Mouse (Mus musculus): ENCODE data around the gene Plekho2.

Gene Plekho2

GRCm38 (mm10) chr9:65586406-65587269 lies 6.8 kb upstream of the Plekho2 start, which contains the start of gene Pif1:
Gene Pif1, plus strand, starts transcription at chr9:65587160.
- DNase-seq, result peak; percentile 59

DNA sequence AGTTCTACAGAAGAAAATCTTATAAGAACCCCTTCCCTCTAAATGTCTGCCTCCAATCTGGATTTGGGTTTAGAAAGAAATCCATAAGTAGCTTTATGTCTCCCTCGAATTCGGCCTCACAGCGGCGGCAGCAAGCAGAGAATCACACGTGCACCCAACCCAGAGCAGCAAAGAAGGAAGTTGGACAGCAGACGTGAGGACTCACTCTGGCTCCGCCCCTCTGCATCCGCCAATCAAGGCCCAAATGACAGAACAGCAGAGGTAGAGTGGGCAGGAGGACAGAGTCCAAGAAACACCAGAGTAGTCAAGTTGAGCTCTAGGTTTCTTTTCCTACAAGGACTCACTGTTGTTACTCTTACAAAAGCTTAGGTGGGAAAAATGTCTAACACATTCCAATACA lies 3.2 kb upstream of the Plekho2 start:
- DNase-seq, result no peak

GRCm38 (mm10) chr9:65580401-65581256 lies 789 bp upstream of the Plekho2 start:
- DNase-seq, result peak; percentile 74

- no peak for DNase-seq
Observed at GRCm38 (mm10) chr9:65578801-65579249, 1.0 kb downstream of the Plekho2 start.

DNA sequence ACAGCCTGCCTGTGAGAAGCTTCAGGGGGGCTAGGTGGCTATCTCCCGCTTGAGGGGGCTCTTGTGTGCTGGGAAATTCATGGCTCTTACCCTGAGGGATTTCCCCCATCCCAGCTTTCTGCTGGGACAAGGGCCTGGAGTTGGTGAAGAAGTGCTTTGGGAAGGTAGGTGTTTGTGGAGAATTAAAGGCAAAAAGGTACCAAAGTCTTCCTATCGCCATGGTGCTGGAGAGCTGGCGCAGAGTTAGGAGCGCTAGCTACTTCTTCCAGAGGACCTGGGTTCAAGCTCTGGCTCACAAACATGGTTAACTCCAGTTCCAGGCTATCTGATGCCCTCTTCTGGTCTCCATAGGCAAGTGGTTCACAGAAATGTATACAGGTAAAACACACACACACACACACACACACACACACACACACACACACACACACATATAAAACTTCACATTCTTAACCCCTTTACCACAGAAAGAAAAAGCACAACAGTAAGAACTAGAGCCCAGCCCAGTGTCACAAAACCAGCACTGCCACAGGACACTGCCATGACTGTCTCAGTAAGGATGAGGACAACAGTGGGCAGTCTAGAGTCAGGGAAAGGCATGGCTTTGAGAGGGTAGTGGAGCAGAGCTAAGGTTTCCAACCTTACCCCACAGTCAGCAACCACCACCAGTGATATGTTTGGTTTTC lies 2.2 kb downstream of the Plekho2 start:
- DNase-seq, result no peak

GRCm38 (mm10) chr9:65576861-65577510 lies 2.9 kb downstream of the Plekho2 start:
- peak; percentile 43 for DNase-seq

GRCm38 (mm10) chr9:65575393-65576196 lies 4.2 kb downstream of the Plekho2 start:
- DNase-seq, result no peak

DNA sequence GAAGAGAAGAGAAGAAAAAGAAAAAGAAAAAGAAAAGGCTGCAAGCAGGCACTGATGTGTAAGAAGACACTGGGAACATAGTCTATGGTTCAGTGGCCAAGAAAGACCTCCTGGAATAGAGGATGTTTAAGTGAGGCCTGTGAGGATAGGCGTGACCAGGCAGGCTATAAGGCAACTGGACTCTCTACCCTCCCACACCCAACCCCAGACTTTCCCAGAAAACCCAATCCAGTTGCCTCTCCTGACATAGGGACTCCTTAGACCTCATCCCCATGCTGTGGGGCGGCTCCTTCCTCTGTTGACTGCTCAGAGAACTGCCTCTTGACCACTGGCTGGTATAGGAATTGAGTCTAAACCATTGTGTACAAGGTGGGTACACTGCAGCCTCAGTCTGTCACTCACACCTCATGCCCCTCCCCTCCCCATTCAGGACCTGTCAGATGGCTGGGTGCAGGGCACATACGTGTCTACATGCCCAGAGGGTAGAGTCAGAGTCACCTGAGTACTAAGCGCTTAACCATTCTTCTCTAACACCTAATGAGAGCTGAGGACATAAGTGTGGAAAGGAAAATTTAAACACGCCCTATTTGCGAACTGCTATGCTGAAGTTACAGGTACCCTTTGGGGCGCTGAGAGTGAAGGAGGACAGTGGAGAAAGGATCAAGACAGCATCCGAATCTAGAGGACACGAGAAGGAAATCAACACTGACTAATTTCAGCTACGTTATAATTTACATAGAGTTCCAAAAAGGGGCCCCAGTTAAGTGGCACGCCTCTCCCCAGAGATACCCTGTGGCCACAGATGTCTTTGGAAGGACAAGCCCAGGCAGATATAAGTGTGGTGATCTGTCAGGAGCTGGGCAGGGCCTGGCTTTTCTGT lies 5.1 kb downstream of the Plekho2 start:
- no peak for DNase-seq

- no peak for DNase-seq
Observed at GRCm38 (mm10) chr9:65572837-65573236, 7.0 kb downstream of the Plekho2 start.

GRCm38 (mm10) chr9:65569491-65569971 lies 10.3 kb downstream of the Plekho2 start:
- DNase-seq, result no peak

DNA sequence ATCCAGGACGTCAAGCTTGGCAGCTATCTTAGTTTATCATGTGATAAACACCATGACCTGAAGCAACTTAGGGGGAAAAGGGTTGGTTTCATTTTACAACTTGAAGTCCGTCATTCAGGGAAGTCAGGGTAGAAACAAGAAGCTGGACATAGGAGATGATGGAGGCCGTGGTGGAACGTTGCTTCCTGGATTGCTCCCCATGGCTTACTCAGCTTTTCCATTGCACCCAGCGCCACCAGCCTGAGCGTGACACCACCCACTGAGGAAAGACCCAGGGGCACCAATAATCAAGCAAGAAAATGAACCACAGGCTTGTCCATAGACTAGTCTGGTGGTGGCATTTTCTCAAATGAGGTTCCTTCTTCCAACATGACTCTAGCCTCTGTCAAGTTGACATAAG lies 11.1 kb downstream of the Plekho2 start:
- no peak for DNase-seq

GRCm38 (mm10) chr9:65564698-65565097 lies 15.1 kb downstream of the Plekho2 start:
- no peak for DNase-seq

DNA sequence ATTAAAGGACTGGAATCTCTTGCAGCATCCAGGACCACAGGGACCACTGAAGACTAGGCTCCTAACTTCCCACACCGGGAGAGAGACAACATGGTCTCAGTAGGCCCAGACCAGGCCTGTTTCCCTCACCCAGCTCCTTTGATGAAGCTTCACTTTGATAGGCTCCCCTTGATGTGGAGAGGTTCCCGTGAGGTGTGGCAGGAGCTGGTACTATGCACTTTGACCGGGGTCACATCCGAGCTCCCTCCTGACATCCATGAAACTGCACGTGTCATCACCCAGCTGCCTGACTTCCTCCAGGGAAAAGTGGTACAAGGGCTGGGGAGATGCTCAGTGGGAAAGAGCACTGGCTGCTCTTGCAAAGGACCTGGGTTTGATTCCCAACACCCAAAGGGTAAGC lies 16.8 kb downstream of the Plekho2 start:
- DNase-seq, result no peak

DNA sequence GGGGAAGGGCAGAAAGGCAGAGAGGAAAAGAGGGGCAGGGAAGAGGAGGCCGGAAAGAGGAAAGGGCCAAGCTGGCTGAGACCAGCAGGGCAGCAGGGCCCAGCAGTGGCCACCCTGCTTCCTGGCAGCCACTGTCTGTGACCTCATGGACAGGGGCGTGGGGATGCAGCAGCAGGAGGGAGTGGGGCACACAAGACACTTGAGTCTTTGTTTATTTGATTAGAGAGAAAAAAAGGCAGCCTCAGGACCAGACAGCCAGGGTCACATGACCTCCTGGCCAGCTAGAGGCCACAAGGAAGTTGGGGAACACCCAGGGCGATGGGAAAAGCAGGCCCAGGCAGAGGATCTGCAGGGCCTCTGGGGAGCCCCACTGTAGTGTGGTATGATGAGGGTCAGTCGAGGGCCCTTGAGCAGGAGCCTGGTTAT lies 17.7 kb downstream of the Plekho2 start:
- DNase-seq, result peak; percentile 76

DNA sequence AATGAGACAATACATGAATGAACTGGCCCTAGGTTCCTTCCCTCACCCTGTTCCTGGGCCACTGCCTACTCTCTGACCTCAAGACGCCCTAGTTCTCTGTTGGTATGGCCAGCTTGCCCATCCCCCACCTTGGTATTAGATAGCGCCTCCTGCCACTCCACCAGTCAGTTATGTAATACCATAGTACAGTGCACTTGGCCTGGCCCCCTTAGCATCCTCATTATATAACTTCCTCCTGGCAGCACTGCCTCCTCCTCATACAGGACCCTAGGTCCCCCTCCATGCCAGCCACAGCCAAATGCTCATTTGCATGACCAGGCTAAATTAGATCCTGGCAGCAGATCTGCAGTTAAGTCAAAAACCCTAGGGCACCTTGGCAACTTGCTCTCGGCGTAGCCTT lies 18.8 kb downstream of the Plekho2 start:
- no peak for DNase-seq

GRCm38 (mm10) chr9:65558806-65559205 lies 21.0 kb downstream of the Plekho2 start:
- no peak for DNase-seq

DNA sequence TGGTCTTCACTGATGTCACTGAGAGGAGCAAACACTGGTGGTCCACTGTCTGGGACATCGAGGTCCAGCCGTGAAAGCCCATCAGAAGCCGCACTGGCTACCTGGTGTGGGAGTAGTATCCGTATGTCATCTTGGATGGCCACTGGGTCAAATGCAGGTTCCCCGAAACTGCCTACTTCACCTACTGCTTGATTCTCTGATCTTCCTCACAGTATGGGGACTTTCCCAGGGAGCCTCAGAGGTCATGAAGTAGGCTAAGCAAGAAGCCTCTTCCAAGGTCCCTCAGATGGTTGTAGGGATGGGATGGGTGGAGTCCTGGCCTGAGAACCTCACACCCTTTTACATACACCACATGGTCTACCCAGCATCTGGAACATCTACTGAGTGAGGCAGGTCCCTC lies 22.9 kb downstream of the Plekho2 start:
- no peak for DNase-seq

DNA sequence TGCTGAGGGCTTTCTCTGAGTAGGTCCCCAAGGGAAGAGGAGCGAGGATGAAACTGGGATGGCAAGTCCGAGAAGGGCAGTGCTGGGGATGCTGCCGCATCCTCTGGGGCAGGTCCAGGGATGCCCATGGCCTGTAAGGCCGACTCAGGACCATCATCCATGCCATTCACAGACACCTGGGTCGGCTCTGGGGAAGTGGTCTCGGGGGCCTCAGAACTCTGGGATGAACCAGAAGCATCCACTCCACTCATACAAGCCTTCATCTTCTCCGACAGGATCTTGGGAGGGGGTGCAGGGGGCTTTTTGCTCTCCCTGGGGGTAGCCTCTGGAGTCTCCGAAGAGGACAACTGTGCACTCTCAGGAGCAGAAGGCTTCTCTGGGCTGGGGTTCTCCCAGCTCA lies 23.5 kb downstream of the Plekho2 start:
- DNase-seq, result no peak

DNA sequence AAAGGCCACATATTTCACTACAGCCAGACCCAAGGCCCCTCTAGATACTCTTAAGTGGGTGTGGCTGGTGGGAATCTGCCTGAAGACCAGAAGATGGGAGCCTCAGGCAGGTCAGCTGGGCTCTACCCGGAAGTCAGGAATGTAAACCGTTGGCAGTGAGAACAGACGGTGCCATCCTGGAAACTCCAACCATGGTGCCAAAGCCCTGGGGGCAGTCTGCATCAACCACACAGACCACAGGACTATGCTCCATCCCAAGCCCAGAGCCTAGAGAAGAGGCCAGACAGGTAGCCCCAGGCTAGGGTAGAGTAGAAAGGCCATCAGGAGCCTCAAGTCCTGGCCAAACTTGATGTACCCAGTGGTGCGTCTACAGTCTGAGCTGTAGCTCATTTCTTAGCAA lies 24.2 kb downstream of the Plekho2 start:
- DNase-seq, result no peak

DNA sequence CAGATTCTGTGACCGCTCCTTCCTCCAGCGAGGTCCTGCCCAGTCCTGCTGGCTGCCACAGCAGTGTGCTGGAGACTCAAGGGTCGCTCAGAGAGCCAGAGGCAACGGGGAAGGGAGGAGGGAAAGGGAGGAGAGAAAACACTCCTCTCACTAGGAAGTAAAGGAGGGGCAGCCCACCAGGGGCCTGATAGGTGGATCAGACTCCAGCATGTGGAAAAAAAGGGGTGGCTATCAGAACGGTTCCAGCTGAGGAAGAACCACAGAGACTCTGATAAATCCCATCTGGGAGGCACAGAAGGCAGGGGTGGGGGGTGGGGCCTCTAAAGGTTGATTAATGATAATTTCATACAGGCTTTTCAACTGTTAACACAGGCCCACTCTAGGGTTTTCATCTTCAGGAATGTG lies 24.8 kb downstream of the Plekho2 start:
- DNase-seq, result no peak

Data from right cerebral cortex, adult 18-20 months (tissue).